Mouse (Mus musculus) CD4-positive naive resting alpha-beta T cell, adult 57 days (primary cell): ENCODE results near the gene Snta1. TPM values are rescaled to one million over a fixed set of nuclear protein-coding genes. Genes with fewer than 3 reads are reported as not detected.

Experiments used
- total RNA-seq: library from RNA; stranded (reverse); gene quantifications from one replicate; pipeline ENCODE4 v1.2.4, GENCODE M21; 2023

The Snta1 gene
- 0.68 TPM for total RNA-seq

DNA sequence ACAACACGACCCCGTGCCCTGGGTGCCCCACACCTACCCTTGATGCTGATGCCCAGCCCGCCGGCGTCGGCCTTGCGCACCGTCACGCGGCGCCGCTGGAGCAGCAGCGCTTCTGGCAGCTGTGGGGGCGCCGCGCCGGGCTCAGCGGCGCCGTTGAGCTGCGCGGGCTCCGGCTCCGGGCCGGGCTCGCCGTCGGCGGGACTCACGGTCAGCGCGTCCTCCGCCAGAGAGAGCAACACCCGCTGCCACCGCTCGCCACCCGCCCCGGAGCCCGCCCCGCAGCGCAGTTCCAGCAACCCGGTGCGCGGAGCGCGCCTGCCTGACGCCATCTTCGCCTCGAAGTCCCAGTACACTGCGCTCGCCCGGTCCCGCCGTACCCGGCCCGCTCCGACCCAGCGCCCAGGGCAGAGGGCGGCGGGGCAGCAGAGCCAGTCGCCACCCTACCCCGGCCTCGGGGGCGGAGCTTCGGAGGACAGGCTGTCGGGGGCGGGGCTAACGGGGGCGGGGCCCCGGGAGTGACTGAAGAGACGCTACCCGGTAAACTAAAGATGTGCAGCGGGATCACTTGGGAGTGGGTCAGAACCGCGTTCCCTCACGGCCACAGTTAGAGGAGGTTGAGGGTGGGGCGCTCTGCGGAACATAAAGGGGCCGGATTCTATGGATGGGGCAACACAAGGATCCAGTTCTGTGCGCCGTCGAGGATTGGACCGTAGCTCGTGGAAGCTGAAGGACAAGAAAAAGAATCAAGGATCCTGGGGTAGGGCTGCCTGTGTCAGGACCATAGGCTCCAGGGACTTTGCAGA lies at the start of gene Snta1:
Snta1 (minus strand) TSS at position 457 of the 803 bp plus-strand sequence.

DNA sequence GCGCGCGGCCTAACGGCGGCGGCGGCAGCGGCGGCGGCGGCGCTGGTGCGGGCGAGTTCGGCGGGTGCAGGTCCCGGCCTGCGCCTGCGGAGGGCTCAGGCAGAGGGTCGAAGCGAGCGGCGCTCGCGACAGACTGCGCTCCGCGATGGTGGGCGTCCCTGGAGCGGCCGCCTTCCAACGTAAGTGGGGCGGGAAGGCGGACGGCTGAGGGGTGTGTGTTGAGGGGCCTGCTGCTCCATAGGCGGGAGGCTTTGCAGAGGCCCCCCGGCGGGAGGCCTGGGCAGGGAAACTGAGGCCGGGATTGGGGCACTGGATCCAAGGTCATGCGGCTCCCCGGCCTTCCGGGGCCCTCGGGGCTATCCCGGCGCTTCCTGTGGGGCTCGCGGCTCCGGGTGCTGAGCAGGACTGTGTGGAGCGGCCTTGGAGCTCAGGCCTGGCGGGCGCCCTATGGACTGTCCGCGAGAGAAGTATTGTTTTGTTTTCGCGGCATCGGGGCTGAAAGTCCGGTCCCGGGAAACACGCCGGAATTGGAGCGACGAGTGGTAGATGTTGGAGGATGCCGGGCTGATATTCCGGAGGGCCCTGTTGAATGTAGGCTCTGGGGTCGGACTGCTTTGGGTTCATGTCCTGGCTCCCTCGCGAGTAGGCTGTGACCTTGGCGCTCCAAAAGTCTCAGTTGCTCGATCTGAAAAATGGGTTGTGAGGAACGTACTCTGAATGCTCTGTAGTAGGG lies 28.7 kb upstream of the Snta1 start, which contains the start of gene Cbfa2t2:
Cbfa2t2 (plus strand) TSS at position 24 of the 733 bp plus-strand sequence.

DNA sequence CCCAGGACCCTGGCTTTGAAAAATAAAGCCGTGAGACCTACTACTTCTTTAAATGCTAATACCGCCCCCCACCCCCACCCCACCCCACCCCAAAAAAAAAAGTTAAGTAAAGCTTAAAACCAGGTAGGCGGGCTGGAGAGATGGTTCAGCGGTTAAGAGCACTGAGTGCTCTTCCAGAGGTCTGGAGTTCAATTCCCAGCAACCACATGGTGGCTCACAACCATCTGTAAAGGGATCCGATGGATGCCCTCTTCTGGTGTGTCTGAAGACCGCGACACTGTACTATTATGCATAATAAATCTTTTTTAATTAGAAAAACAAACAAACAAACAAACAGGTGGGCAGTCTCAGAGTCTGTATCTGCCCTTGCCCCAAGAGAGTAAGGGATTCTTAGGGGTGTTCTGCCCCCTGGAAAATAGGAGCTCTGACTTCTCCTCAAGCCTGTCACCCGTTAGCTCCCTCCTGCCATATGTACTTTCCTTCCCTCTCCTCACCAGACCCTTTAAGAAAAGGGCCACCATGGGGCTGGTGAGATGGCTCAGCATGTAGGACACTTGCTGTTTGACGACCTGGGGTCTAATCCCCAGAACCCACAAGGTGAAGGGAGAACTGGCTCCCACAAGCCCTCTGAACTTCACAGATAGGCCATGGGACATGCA lies 34.9 kb downstream of the Snta1 start, which contains the start of gene Cdk5rap1:
Cdk5rap1 (minus strand) TSS at position 169 of the 659 bp plus-strand sequence.

Other genes with a start within 250 kb of the Snta1 start
- gene Bpifa5, start 245.5 kb downstream of the Snta1 start, total RNA-seq: not detected
- gene Bpifb1, start 217.3 kb downstream of the Snta1 start, total RNA-seq: not detected
- not detected for gene Bpifb5, start 184.4 kb downstream of the Snta1 start, total RNA-seq
- not detected for gene Bpifb9a, start 150.2 kb downstream of the Snta1 start, total RNA-seq
- not detected for gene Bpifb9b, start 100.9 kb downstream of the Snta1 start, total RNA-seq
- gene Cdk5rap1, start 35.1 kb downstream of the Snta1 start, total RNA-seq: 15.8 TPM
- gene Cbfa2t2, start 28.4 kb upstream of the Snta1 start, total RNA-seq: 36.3 TPM
- gene 1700003F12Rik, start 139.0 kb upstream of the Snta1 start, total RNA-seq: 0.89 TPM
- 1.2 TPM for gene Actl10, start 143.7 kb upstream of the Snta1 start, total RNA-seq
- 0.95 TPM for gene Necab3, start 150.8 kb upstream of the Snta1 start, total RNA-seq
- gene E2f1, start 161.8 kb upstream of the Snta1 start, total RNA-seq: 1.5 TPM
- gene Pxmp4, start 195.6 kb upstream of the Snta1 start, total RNA-seq: 9.5 TPM
- gene Zfp341, start 205.2 kb upstream of the Snta1 start, total RNA-seq: 6.6 TPM
- gene 4930519P11Rik, start 205.3 kb upstream of the Snta1 start, total RNA-seq: not detected
- gene Chmp4b, start 243.6 kb upstream of the Snta1 start, total RNA-seq: 169 TPM